Mouse (Mus musculus) macrophage (primary cell): ENCODE data around the gene Naglu. TPM values are rescaled to one million over a fixed set of nuclear protein-coding genes. Genes with fewer than 3 reads are reported as not detected.

Experiments
- H3K27ac ChIP-seq: fragments of 350-480 bp; formaldehyde crosslinking; 2 replicates; pipeline ENCODE4 v1.9.0; 2021
- H3K36me3 ChIP-seq: fragments of 350-480 bp; formaldehyde crosslinking; 2 replicates; pipeline ENCODE4 v1.9.0; 2021; ENCODE audit errors: inconsistent target
- H3K4me3 ChIP-seq: fragments of 350-480 bp; formaldehyde crosslinking; 2 replicates; pipeline ENCODE4 v1.9.0; 2021; ENCODE audit errors: inconsistent target
- H3K79me2 ChIP-seq: fragments of 350-480 bp; formaldehyde crosslinking; 2 replicates; pipeline ENCODE4 v1.9.0; 2021; ENCODE audit errors: inconsistent target
- WGBS: methylation state at CpG from one replicate; pipeline ENCODE4 v1.1.7; 2026; ENCODE audit warnings: inconsistent platforms; ENCODE audit not compliant: missing documents; 5-methylcytosine and 5-hydroxymethylcytosine counted together
- polyA plus RNA-seq: library from polyadenylated mRNA; stranded (reverse); fragments of 250-400 nt; gene quantifications from 3 replicates; pipeline ENCODE4 v1.2.4, GENCODE M21; 2018; ENCODE audit warnings: inconsistent platforms

Gene Naglu
- polyA plus RNA-seq, 1 experiment from 2014 or later, result 71.6 TPM

DNA sequence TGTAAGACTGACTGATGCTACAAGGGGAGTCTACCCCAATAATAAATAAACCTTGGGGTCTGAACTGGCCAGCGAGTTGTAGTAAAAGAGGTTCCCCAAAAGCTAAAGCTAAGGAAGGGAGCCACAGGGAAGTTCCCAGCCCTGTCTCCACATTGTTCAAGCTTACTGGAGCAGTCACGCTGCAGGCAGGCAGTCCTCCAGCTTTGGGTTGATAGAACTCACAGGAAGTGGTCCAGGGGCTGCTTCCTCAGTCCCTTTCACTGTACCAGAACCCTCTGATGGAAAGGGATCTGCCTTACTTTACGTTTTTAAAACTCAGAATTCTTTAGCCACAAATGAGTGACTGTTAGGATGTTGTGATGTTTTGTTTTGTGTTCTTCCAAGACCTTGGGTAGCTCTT lies 22.3 kb upstream of the Naglu start:
- no peaks in the 10 kb centered on the region; the same call in 1 of the 2 replicates for H3K79me2 ChIP-seq
- H3K36me3 ChIP-seq, result peaks cover 100% of the 10 kb centered on the region
- 57% methylated on average over 3 of the region's 3 CpGs for WGBS
- no peak overlapping the region for H3K27ac ChIP-seq
- H3K4me3 ChIP-seq, result no peak overlapping the region

DNA sequence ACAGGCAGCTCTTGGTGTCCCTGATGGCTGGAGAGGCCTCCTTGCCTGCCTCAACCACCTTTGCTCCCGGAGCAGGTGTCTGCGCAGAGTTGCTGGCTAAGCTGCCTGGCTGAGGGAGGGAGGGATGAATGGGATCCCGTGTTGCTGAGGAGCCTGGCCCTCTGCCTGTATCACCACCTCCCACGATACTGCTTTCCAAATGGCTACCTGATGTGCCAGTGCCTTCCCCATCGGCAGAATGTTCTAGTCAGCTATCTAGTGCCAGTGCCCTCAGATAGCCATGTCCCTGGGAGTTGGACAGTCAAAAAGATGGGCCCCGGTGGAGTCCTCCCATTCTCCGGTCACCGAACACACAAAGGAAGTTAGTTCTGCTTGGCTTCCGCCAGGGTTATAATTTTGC lies 19.5 kb upstream of the Naglu start:
- 93% methylated on average over 9 of the region's 9 CpGs for WGBS
- H3K36me3 ChIP-seq, result peaks cover 100% of the 10 kb centered on the region
- H3K4me3 ChIP-seq, result no peak overlapping the region
- no peaks in the 10 kb centered on the region for H3K79me2 ChIP-seq
- H3K27ac ChIP-seq, result no peak overlapping the region

DNA sequence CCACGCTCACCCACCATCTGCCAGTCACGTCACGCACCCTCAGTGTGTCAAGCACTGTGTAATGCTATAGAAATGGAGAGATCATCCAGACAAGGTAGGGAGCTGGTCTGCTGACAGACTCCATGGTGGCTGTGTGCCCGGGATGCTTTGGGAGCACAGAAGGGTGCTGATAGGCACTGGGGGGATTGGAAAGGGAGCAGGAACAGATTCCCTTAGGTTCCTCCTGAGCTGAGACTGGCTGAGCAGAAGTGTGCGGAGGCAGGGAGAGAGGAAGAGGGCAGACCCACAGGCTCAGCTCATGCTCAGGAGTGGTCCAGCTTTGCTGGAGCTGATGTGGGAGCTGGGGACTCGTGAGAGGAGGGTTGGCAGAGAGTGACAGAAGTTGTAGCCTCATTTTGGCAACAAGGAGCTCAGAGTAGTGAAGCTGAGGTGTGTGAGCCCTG lies 18.7 kb upstream of the Naglu start:
- 100% methylated on average over 6 of the region's 6 CpGs for WGBS
- H3K4me3 ChIP-seq, result no peak overlapping the region
- no peak overlapping the region for H3K27ac ChIP-seq
- H3K79me2 ChIP-seq, result no peaks in the 10 kb centered on the region
- H3K36me3 ChIP-seq, result peaks cover 99% of the 10 kb centered on the region

DNA sequence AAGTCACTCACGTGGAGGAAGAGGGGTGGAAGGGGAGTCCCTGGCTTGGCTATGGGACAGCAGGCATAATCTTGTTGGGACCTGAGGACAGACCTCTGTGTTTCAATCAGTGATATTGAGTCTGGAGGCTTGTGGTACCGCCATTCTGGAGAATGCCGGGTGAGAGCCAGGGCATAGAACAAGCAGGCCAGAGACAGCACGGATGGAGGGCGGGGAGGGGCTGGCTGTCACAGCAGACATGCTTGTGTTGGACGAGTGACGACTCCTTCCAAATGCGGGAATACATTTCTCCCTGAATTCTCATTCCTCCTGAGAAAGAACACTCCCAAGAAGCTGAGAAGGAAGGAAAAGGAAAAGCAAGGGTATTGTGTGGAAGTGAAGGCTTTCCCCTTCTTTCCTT lies 18.2 kb upstream of the Naglu start:
- H3K4me3 ChIP-seq, result no peak overlapping the region
- no peak overlapping the region for H3K27ac ChIP-seq
- H3K79me2 ChIP-seq, result no peaks in the 10 kb centered on the region
- peaks cover 99% of the 10 kb centered on the region for H3K36me3 ChIP-seq
- 92% methylated on average over 7 of the region's 8 CpGs for WGBS

DNA sequence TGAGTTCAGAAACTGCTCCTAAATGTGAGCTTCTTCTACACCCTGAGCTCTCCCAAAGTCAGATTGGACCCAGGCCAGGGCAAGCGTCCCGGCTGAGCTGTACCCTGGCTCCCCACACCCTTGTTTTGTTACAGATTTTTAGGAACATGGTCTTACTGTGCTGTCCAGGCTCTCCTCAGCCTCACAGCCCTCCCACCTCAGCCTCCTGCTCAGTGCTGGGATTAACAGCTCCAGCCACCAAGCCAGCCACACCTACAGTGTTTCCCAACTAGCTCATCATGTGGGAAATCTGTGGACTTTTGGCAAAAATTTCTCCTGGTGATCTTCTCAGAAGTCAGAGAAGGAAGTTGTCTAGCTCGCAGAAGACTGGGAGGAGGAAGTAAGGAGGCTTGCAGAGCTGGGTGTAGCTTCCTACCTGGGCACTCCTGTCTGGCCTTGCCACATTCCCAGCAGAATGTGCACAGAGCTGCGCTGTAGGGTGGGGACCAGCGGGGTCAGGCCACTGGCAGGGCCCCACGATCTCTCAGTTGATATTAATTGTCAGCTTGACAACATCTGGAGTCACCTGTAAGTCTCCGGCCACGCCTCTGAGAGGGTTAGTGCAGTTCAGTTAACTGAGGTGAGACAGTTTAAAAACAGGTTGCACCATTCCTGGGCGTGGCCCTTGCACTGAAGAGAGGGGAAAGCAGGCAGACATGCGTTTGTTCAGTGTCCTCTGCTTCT lies 16.9 kb upstream of the Naglu start:
- no peak overlapping the region for H3K27ac ChIP-seq
- no peak overlapping the region for H3K4me3 ChIP-seq
- H3K36me3 ChIP-seq, result peaks cover 99% of the 10 kb centered on the region
- WGBS, result 51% methylated on average over 9 of the region's 10 CpGs
- no peaks in the 10 kb centered on the region for H3K79me2 ChIP-seq

DNA sequence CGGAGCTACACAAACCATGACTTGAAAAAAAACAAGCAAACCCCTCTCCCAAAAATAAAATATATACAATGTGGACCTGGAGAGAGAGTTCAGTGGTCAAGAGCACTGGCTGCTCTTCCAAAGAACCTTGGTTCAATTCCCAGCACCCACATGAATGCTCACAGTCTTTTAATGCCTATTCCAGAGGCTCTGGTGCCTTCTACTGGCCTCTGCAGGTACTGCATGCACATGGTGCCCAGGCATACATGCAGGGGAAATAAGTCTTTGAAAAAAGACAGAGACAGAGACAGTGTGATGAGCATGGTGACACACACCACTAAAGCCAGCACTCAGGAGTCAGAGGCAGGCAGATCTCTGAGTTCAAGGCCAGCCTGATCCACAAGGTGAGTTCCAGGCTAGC lies 15.8 kb upstream of the Naglu start:
- Histone ChIP-seq H3K79me2 (no peaks in the 10 kb centered on the region; the same call in 1 of the 2 replicates), H3K36me3 (peaks cover 99% of the 10 kb centered on the region), H3K27ac (no peak overlapping the region), H3K4me3 (no peak overlapping the region)
- 100% methylated on average over 1 of the region's 1 CpGs for WGBS

DNA sequence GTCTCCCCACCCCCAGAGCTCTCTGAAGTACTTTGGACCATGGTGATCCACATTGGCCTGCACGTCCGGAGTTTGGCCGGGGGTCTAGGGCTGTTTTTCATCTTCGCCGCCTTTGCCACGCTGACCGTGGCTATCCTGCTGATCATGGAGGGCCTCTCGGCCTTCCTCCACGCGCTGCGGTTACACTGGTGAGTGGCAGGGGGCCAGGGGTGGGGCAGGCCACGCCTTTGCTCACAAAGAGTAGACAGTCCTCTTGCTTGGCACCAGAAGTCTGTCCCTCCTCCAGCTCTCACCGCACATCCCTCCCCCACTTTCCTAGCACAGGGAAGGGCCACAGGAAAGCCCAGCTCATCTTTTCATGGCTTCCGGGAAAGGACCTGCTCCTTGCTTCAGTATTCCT lies 14.4 kb upstream of the Naglu start:
- Histone ChIP-seq H3K27ac (no peak overlapping the region), H3K4me3 (no peak overlapping the region), H3K79me2 (no peaks in the 10 kb centered on the region; the same call in 1 of the 2 replicates), H3K36me3 (peaks cover 91% of the 10 kb centered on the region)
- WGBS, result 96% methylated on average over 14 of the region's 14 CpGs

DNA sequence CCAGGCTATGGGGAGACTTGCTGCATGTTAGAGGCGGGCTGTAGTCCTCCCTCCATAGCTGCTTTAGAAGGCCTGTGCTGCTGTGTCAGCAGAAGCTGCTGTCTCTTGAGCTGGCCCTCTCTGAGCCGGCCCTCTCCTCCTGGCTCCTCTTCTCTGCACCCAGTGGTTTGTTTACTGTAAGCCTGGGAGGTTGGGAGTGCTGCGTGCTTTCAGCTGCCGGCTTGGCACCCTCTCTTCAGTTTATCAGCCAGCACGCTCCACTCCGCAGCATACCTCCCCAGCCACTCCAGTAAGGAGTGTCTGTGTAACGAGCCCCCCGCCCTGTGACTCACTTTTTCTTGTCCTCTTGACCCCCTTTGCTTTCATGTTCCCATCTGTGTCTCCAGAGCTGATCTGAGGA lies 12.9 kb upstream of the Naglu start:
- 94% methylated on average over 8 of the region's 8 CpGs for WGBS
- H3K4me3 ChIP-seq, result no peak overlapping the region
- H3K79me2 ChIP-seq, result no peaks in the 10 kb centered on the region; the same call in 1 of the 2 replicates
- peaks cover 79% of the 10 kb centered on the region for H3K36me3 ChIP-seq
- no peak overlapping the region for H3K27ac ChIP-seq

DNA sequence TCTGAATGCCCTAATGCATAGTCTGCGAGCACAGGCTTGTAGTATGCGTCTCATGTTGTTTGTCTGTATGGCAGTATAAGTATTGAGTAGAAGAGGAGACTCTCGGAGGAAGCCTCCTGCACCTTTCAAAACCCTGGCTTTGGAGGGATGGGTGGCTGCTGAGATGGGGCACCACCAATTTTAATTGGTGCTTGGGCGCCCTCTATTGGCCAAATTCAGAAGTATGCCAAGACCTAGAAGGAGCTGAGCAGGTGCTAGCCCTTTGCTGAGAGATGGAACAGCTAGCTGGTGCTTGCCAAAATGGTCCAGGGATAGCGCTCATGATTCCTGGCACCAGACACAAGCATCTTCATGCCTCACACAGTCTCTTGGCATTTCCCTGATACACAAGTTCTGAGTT lies 12.0 kb upstream of the Naglu start:
- Histone ChIP-seq H3K27ac (no peak overlapping the region), H3K36me3 (peaks cover 76% of the 10 kb centered on the region), H3K79me2 (no peaks in the 10 kb centered on the region; the same call in 1 of the 2 replicates), H3K4me3 (no peak overlapping the region)
- WGBS, result 38% methylated on average over 5 of the region's 5 CpGs

DNA sequence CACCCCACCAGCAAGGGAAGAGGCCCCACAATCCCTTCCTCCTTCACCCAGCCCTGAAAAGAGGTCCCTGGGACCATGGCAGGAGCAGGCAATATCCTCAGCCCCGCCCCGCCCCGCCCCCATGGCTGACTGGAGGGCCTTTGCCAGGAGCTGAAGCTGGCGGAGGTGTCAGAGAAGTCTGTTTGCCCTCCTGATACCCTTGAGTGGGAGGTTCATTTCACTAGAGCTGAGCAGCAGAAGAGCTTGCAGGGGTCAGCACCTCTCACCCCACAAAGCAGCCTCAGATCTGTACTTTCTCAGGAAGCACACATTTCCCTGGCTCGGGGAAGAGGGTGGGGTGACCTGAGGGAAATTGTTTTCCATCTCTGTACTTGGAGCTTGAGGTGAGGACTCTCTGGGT lies 11.1 kb upstream of the Naglu start:
- Histone ChIP-seq H3K79me2 (no peaks in the 10 kb centered on the region; the same call in 1 of the 2 replicates), H3K36me3 (peaks cover 68% of the 10 kb centered on the region), H3K4me3 (no peak overlapping the region), H3K27ac (no peak overlapping the region)
- WGBS, result 80% methylated on average over 5 of the region's 5 CpGs

DNA sequence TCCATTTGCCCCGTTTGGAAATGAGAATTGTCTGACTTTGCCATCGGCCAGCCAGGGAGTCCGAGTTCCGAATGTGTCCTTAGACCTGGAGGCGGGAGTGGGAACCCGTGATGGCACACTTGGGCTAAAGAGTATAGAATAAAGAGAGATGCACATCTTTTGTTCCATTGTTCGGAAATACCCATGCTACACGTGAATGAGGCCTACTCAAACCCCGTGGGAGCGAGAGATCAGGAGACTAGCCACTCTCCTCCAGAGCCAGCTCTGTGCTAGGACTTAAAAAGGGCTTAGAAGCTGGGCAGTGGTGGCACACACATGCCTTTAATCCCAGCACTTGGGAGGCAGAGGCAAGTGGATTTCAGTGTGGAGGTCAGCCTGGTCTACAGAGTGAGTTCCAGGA lies 10.3 kb upstream of the Naglu start:
- H3K79me2 ChIP-seq, result no peaks in the 10 kb centered on the region; the same call in 1 of the 2 replicates
- H3K27ac ChIP-seq, result no peak overlapping the region
- WGBS, result 91% methylated on average over 10 of the region's 10 CpGs
- peaks cover 60% of the 10 kb centered on the region for H3K36me3 ChIP-seq
- no peak overlapping the region for H3K4me3 ChIP-seq

DNA sequence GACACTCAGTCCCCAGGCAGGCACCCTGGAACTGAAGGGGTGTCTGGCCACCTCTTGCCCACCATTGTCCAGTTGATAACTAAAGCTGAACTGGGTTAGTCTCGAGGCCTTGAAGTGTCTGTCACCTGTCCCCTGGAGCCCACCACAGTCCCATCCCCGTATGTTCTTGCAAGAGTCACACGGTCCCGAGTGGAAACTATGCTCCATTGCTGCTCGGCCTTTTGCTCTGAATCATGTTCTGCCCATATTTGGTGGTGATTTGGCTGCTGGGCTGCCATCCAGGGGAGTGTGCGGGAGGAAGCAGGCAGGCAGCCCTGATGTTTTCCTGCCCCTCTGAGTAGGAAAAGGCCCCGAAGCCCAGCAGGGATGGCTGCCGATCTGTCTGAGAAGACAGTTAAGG lies 9.7 kb upstream of the Naglu start:
- no peak overlapping the region for H3K27ac ChIP-seq
- H3K4me3 ChIP-seq, result no peak overlapping the region

DNA sequence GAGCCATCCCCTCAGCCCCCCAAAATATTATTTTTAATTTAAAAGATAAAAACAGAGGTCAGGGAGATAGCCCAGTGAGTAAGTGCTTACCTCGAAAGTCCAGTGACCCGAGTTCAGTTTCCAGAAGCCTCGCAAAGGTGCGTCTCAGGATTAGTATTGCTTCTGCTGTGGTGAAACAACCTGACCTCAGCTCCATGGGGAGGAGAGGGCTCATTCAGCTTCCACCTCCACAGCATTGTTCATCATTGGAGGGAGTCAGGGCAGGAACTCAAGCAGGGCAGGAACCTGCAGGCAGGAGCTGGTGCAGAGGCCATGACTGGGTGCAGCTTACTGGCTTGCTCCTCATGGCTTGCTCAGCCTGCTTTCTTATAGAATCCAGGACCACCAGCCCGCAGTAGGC lies 8.8 kb upstream of the Naglu start:
- Histone ChIP-seq H3K79me2 (no peaks in the 10 kb centered on the region; the same call in 1 of the 2 replicates), H3K36me3 (peaks cover 45% of the 10 kb centered on the region), H3K4me3 (no peak overlapping the region), H3K27ac (no peak overlapping the region)
- 98% methylated on average over 5 of the region's 5 CpGs for WGBS

More for the DNA sequence above, 9.7 kb upstream of the Naglu start:
- WGBS, result 53% methylated on average over 8 of the region's 8 CpGs
- H3K36me3 ChIP-seq, result peaks cover 54% of the 10 kb centered on the region
- H3K79me2 ChIP-seq, result no peaks in the 10 kb centered on the region; the same call in 1 of the 2 replicates

DNA sequence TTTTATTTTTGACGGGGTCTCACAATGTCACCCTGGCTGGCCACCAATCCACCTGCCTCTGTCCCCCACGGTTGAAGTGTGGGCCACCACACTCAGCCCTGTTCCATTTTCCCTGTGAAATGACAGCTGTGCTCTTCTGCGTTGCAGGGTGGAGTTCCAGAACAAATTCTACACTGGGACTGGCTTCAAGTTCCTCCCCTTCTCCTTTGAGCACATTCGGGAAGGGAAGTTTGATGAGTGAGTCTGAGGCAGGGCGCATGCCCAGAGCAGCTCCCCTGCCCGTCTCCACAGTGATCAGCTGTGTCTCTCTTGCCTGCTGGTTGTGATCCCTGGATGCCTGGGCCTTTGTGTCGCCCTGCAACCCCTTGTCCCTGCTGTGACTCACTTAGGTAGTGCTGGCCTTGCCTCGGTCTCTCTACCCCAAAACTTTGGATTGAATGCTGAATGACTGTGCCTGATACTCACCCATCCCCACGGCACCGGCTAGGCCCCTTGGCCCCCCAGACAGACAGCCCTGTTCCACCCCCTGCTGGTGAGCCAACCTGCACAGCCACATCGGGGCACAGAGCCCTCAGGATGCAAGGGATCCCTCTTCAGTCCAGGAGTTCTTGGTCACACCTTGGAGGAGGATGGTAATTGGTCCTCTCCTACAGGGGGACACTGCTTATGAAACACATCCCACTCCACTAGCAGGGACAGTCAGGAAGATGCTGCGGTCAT lies 7.5 kb upstream of the Naglu start:
- Histone ChIP-seq H3K36me3 (peaks cover 32% of the 10 kb centered on the region), H3K4me3 (no peak overlapping the region), H3K79me2 (no peaks in the 10 kb centered on the region; the same call in 1 of the 2 replicates), H3K27ac (peak overlapping the region; percentile 21; the same call in 1 of the 2 replicates)
- WGBS, result 42% methylated on average over 12 of the region's 12 CpGs
